Mouse (Mus musculus): ENCODE data around the gene Prelp.
"Not testable (repeated sequence)": the region's sequence is repeated elsewhere in the genome, so short reads cannot be mapped to it uniquely, and the experiment has no call there.

Gene Prelp

GRCm38 (mm10) chr1:133921304-133921751, at the start of gene Prelp:
TSS of gene Prelp (minus strand) at chr1:133921414.
- DNase-seq (ENCODE audit: low spot score): peak; percentile 66

DNA sequence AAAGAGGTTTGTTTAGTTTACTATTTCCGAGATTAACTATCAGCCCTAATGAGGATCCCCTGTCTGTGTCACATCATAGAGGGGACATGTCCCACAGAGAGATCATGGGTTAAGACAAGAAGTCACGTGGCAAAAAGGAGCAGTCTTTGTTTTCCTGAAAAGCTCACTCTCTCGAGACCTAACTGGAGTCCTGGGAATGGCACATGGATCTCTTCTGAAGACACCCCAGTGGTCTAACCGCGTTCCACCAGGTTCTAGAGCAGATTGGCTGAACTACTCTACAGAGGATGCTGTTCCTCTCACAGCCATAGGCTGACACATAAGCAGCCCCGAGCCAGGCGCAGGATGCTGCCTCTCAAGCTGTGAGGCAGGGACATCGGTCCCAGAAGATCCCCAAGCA, 48.2 kb upstream of the Prelp start:
- no peak for DNase-seq (ENCODE audit: low spot score)

DNA sequence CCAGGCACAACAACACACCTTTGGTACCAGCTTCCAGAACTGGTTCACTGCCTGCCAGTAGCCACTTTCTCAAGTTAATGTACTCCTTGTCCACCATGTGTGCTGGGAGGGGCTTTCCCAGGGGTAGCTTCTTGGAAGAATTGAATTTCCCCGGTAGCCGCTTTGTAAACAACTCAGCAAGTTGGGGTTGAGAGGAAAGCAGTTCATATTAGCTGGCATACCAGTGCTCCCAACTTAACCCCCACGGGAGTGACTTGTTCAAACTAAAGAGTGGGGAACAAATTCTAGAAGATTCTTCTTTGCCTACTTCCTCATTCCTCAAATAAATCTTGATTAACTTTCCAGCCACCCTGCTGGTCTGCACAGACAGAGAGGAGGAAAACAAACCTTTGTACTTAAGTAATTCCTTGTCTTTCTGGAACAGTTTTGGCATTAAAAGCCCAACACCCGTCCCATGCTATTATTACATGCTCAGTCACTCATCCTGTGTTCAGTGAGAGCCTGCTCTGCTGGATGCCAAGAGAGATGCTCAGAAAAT, 47.6 kb upstream of the Prelp start:
- no peak for DNase-seq (ENCODE audit: low spot score)

- no peak for DNase-seq (ENCODE audit: low spot score)
Measured at GRCm38 (mm10) chr1:133967481-133968017, 46.3 kb upstream of the Prelp start.

DNA sequence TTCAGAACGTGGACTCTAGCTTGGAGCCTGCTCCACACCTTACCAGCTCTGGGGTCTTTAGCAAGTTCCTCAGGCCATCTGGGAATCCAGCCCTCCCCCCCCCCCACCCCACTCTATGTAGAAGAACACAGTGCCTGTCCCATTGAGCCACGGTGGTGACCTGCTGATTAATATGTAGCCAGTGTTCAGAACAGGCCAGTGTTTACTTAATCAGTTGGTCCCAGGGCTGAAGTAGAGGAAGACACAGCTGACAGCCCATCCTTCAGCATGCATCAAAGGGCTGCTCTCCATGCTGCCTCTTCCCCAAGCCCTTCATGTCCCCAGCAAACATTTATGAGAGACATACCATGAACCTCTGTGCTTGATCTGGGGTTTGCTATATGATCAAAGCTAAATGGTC, 44.8 kb upstream of the Prelp start:
- DNase-seq (ENCODE audit: low spot score): no peak

GRCm38 (mm10) chr1:133965298-133965697, 44.1 kb upstream of the Prelp start:
- DNase-seq (ENCODE audit: low spot score): no peak

GRCm38 (mm10) chr1:133964742-133965141, 43.5 kb upstream of the Prelp start:
- DNase-seq (ENCODE audit: low spot score): no peak

DNA sequence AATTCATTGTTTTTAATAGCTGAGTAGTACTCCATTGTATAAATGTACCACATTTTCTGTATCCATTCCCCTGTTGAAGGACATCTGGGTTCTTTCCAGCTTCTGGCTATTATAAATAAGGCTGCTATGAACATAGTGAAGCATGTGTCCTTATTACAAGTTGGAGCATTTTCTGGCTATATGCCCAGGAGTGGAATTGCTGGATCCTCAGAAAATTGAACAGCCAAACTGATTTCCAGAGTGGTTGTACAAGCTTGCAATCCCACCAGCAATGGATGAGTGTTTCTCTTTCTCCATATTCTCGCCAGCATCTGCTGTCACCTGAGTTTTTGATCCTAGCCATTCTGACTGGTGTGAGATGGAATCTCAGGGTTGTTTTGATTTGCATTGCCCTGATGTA, 42.4 kb upstream of the Prelp start:
- DNase-seq (ENCODE audit: low spot score): peak; percentile 50

GRCm38 (mm10) chr1:133963128-133963527, 41.9 kb upstream of the Prelp start:
- not testable (repeated sequence) for DNase-seq (ENCODE audit: low spot score)

- peak; percentile 87 for DNase-seq (ENCODE audit: low spot score)
Measured at GRCm38 (mm10) chr1:133961281-133962134, 40.3 kb upstream of the Prelp start.

GRCm38 (mm10) chr1:133959521-133959920, 38.3 kb upstream of the Prelp start:
- DNase-seq (ENCODE audit: low spot score): peak; percentile 79

DNA sequence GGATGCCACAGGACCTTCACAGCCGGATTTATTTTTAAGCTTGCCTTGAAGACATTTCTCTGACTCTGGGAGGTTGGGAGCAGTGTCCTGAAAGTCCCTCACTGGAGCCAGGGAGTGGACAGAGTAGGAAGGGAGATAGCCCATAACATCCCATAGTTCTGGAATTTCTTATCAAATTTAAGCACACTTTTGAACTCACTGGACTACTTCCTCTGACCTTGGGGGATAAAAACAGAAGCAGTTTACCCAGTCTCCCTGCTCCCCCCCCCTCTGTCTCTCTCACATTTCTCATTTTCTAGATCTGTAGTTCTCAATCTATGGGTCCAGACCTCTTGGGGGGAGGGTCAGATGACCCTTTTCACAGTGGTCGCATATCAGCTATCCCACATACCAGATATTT, 32.8 kb upstream of the Prelp start:
- DNase-seq (ENCODE audit: low spot score): no peak

- no peak for DNase-seq (ENCODE audit: low spot score)
Measured at GRCm38 (mm10) chr1:133953261-133953742, 32.1 kb upstream of the Prelp start.

GRCm38 (mm10) chr1:133951598-133951997, 30.4 kb upstream of the Prelp start:
- no peak for DNase-seq (ENCODE audit: low spot score)

DNA sequence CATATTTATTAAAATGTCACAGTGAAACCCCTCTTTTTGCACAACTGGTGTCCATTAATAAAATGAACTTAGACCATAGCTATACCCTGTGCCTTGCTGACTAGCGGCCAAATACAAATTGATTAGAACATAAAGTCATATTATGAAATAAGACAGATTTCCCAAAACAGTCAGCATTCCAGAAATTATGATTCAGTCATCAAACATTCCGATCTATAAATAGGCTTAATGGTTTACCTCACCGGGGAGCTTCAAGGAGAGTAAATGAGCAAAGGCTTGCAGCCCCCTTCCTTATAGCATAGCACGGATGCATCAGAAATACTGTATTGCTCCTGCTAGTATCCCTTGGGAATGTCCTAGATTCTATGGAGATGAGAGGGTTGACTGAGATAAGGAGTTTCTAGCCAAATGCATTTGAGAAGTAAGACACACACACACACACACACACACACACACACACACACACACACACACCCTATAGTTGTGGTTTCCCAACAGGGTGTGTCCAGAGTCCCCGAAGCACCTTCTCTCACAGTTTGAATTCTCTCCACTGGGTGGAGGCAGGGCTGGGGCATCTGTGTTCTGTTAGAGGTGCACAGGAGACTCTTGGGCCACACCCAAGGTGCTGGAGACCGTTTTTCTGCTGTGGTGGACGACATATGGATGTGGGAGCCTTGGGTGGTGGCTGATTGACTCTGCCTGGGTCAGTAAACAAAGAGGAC, 29.0 kb upstream of the Prelp start:
- DNase-seq (ENCODE audit: low spot score): no peak

GRCm38 (mm10) chr1:133945106-133945505, 23.9 kb upstream of the Prelp start:
- DNase-seq (ENCODE audit: low spot score): no peak

DNA sequence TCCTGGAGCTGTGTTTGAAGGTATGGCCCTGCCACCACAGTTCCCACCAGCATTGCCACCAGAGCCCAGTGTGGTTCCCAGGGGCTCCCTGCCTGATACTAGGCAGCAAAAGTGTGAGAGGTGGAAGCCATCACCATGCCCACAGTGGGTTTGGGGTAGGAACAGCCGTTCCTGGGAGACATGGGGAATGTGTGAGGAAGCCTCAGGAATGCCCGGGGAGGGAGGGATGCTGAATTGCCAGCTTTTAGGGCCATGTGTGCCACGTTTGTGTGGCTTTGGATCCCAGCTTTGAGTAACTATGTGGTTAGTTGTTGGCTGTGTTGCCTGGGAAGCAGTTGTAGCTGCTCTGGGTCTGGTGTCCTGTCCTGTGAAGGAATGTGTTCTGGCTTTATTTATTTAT, 20.7 kb upstream of the Prelp start:
- no peak for DNase-seq (ENCODE audit: low spot score)

- DNase-seq (ENCODE audit: low spot score): no peak
Measured at GRCm38 (mm10) chr1:133941158-133941860, 20.1 kb upstream of the Prelp start.

GRCm38 (mm10) chr1:133940481-133941092, 19.4 kb upstream of the Prelp start:
- peak; percentile 69 for DNase-seq (ENCODE audit: low spot score)

GRCm38 (mm10) chr1:133939708-133940107, 18.5 kb upstream of the Prelp start:
- DNase-seq (ENCODE audit: low spot score): no peak

GRCm38 (mm10) chr1:133936169-133936568, 15.0 kb upstream of the Prelp start:
- DNase-seq (ENCODE audit: low spot score): no peak
